Mouse (Mus musculus) thymus, postnatal 0 days (tissue): ENCODE results near the gene Nasp. TPM values are rescaled to one million over a fixed set of nuclear protein-coding genes. Genes with fewer than 3 reads are reported as not detected.

Experiments used
- DNase-seq: peaks from one replicate; pipeline ENCODE4 v3.0.0-alpha.2; 2015; ENCODE audit warnings: low spot score
- polyA plus RNA-seq: library from polyadenylated mRNA; unstranded; fragments of >200 nt; fragmentation: Nextera tagmentation; extraction: Ambion mirVana; gene quantifications from 2 replicates; pipeline ENCODE4 v1.2.1, GENCODE M21; 2015

Nasp gene
- polyA plus RNA-seq, 1 experiment from 2014 or later: 110 TPM

DNA sequence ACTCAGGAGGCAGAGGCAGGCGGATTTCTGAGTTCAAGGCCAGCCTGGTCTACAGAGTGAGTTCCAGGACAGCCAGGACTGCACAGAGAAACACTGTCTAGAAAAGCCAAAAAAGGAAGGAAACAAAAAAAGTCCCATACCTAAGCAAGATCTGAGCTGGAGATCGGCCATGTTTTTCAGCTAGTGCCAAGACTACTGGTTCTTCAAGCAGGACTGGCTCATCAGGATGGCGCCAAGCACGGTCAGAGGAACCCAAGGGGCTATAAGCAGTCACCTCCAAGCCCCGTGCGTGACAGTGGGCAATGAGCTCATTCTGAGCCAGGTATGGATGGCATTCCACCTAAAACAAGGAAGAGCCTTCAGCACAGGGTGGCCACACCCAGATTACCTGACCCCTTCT, 11.1 kb upstream of the Nasp start:
- DNase-seq: no peak

DNA sequence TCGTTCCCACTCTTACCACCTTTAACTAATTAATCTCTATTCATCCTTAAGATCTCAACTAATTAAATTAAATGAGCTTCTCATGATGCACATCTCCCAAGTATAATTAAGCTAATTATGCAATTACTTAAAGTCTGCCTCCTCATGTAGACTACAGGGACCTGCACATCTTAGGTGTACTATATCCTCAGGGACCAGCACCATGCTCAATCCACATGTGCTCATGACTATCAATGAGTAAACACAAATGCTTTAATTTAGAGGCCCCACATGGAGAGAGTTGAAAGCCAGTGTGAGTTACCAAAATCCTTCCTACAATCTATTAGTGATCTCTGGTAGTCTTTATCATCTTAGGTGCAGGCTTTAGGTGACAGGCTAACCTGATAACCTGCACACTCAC, 7.5 kb upstream of the Nasp start:
- no peak for DNase-seq

DNA sequence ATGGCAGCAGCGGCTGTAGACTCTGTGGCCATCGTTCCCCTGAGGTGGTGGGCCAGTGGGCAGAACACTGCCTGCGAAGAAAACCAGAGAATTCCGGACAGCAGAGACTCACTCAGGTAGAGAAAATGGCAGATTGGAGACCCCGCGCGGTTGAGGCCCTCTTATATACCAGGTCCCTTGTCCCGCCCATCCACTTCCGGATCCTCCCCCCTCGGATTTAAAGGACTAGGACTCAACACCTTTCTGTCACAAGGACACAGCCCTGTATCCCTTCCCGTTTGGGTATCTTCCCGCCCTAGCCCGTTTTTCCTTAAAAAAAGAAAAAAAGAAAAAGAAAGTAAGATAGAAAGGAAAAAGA, 403 bp downstream of the Nasp start:
- DNase-seq: peak; percentile 94

DNA sequence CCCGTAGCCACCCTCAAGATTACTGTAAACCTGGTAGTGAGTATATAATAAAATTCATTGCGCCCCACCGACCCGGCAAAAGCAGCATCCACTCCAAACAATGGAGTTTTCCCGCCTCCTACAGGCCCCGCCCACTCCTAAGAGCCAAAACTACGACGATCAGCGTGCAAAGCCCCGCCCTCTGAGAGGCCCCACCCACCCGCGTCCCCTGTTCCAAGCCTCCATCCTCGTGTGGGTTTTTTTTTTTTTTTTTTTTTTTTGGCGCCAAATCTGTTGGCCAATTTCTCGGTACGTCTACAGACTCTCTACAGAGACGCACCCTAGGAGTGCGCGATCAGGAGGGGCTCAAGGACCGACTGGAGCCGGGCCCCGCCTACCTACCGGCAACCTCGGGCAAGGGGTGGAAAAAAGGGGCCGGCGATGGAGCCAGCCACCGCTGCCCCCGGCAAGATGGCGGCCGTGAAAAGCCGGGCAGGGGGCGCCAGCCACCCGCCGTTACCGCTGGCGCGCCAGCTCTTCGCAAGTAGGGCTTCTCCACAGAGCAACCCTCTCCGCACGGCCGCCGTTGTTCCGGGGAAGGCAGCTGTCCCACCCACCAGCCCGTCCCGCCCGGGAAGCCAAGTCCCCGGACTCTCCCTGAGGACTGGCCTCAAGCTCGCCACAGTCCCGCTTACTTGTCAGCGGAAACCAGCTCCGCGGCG, 933 bp downstream of the Nasp start:
- peak; percentile 91 for DNase-seq

DNA sequence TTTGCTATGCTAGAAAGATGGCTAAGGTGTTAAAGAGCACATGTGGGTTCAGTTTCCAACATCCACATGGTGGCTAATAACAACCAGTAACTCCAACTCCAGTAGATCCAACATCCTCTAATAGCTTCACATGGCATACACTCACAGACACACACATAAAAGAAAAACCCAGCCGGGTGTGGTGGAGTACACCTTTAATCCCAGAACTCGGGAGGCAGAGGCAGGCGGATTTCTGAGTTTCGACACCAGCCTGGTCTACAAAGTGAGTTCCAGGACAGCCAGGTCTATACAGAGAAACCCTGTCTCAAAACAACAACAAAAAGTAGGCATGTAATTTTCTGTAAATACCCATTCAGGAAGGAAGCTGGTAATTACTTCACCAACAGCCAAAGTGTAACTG, 2.9 kb downstream of the Nasp start:
- no peak for DNase-seq

DNA sequence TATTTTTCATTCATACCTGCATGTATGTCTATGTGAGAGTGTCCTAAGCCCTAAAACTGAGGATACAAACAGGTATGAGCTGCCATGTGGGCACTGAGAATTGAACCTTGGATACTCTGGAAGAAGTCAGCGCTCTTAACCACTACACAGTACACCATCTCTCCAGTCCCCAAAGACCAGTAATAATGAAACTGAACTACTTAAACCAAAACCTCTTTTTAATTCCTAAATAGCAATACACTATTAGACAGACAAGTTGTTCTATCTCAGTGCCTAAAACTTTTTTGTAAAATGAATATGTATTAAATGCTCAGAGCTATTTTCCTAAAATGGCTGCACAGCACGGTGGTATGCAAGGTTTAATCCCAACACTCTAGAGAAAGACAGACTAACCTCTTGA, 12.5 kb downstream of the Nasp start:
- DNase-seq: no peak

DNA sequence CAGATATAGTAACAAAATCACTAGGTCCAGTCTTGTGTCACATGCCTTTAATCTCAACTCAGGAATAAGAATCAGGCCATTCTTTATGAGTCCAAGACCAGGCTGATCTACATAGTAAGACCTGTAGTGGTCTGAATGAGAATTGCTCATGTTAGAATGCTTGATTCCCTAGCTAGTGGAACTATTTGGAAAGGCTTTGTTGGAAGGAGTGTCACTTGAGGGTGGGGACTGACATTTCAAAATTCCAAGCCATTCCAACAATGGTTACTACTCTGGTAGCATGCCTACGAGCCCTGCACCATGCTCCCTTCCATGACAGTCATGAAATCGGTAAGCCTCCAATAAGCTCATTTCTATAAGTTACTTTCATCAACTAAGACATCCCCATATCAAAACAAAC, 15.1 kb downstream of the Nasp start:
- DNase-seq: no peak

DNA sequence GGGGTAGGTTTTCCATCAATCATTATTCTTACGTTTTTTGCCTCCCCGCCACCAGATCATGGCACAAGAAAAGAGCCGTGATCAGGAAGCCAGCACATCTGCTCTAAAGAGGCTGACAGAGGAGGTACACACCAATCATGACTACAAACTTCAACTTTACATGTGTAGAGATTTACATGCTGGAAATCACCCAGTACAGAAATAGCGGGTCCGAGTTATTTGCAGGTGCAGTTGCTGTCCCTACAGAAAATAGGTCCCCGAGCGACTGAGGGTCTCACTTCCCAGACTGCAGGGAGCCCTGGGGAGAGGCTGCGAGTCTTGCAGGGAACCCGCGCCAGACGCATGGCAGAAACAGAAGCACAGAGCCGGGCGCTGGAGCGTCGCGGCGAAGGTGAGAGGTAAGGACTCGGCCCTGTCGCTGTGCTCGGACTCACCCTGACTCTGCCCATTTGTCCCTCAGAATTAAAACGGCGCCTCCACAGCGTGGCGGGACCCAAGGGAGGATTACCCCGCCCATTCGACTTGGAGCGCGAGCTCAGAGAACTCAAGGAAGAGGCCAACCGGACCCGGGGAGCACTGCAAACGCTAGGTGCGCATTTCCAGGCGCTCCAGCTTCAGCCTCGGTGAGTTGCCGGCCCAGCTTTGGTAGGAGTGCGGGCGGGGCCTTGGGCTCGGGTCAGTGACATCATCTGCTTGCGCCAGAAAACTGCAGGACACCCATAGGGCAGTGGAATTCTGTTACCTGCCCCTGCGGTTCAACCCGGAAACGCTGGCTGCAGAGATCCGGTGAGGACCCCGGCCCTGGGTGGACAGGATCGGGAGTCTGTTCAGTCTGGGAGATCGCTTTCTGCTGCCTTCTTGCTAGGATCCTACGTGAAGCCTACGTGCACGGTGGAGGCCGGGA, 30.5 kb downstream of the Nasp start:
- DNase-seq: peak; percentile 61

DNA sequence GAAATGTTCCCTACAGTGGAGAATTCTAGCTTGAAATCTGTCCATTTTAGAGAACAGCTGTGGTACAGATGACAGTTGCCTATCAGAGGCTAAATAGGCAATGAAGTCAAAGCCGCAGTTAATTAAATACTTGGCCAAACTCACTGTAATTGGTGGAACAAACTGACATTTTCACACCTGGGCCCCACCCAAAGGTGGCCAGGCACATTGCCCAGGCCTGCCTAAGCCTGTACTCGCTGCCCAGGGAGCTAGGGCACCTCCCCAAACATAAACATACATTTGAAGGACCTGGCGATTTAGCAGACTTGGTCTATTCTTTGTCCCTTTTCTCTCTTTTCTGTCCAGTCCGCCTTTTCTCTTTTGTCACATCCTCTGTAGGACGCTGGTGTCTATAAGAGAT, 31.4 kb downstream of the Nasp start, which contains the start of gene Ccdc17:
Gene Ccdc17 (plus strand): TSS at position 276 of the 400 bp plus-strand sequence.
- DNase-seq: no peak

DNA sequence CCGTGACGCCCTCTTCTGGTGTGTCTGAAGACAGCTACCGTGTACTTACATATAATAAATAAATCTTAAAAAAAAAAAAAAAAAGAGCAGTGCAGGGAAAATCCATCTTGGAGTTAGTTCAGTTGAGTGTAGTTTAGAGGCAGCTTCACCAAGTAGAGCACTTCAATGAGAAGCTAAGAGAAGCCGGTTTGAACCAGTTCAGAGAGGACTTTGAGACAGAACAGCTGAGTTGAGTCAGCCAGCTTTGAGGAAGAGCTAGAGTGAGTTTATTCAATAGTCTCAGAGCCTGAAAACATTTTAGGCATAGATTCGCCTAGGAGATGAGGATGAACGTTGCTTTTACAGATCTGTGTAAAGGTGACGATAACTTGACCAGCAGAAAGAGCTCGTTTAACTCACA, 31.9 kb downstream of the Nasp start:
- no peak for DNase-seq

DNA sequence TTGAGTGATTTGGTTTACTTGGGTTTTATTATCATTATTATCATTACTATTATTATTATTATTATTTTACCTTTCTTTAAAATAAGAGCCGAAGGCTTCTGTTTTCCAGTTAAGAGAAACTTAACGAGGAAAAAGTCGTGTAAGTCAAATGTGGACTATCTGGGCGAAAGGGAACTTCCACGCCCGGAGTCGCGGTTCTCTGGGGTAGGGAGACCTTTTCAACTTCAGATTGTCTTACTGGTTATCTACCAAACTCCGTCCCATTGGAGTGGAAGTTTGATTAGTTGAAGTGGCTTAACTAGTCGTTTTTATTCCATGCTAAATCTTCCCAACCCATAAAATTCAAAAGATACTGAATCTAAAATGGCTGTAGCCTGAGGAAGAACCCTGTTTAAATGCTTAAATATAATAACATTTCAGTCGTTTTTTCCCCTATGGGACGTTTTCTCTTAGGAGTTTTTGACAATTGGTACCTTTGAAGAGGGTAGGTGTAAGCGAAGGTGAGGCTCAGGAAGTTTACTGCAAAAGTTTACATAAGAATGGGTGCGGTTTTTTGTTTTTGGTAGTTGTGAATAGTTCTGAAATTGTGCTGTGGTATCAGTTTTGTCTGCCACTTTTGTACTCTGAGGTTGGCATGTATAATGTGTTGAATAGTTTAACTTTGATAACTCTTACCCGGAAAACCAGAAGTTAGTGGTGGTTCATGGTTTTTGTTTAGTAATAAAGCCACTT, 69.4 kb downstream of the Nasp start:
- no peak for DNase-seq

DNA sequence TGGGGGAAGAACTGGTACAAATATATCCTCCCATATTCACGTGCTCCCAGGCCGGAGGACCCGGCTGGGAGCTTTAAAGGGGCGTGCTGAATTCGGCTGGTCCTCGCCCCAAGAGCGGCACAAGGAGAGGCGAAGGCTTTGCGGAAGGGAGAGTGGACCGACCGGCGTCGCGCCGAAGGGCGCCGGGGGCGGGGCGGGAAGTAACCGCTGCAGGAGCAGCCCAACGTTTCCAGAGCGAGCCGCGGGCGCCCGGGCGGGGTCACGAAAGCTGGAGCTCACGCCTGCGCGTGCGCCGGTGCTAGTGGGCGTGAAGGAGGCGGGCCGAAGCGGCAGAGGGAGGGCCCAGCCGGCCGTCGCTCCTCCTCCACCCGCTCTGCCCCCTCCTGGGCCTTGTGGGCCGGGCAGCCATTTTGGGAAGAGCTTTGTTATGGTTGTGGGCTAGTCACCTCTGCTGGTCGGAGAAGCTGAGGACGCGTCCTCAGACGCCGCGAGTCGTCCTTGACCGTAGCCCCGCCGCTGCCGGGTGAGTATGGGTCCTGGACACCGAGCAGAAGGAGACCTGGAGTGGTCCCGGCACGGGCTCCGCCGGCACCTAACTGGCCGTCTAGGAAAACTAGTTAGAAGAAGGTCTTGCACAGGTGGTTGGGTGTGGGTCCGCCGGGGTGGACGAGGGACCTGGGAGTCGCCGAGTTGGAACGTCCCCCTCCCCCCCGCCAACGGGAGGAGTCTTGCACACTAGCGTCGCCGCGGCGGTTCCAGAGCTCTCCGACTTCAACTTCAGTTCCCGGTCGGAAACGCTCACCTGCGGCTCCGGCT, 70.2 kb downstream of the Nasp start, which contains the start of gene Gpbp1l1:
Gene Gpbp1l1 (plus strand): TSS at position 353 of the 816 bp plus-strand sequence.
- peak; percentile 97 for DNase-seq

DNA sequence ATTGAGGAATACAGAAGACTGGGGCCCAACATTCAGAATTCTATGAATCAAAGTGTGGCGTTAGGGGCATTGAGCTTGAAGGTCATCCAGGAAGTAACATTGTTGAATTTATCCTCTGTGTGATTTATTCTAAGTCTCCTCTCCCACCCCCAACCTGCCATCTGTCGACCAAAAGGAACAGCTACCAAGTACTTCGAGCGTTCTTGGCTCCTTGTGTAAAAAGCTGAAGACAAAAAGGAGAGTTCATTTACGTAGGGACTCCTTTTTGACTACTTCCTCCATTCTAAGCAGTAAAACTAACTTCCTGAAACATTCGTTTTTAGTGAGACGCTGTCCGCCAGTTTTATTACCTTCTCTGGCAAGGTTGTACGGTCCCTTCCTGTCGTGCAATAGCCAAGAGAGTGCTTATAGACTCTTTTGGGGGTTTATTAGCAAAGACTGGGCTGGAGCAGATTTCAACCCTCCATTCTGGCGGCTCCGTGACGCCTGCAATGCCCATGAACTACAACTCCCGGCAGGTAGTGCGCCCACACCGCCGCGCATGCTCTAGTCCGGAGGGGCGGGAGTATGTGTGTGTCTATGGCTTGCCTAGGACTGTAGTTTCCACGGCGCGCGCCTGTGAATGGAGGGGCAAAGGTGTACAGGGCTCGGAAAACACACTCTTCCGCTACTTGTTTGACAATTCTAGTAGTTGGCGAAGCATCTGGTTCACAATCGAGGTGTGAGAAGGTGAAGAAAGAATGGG, 71.0 kb downstream of the Nasp start:
- peak; percentile 95 for DNase-seq

DNA sequence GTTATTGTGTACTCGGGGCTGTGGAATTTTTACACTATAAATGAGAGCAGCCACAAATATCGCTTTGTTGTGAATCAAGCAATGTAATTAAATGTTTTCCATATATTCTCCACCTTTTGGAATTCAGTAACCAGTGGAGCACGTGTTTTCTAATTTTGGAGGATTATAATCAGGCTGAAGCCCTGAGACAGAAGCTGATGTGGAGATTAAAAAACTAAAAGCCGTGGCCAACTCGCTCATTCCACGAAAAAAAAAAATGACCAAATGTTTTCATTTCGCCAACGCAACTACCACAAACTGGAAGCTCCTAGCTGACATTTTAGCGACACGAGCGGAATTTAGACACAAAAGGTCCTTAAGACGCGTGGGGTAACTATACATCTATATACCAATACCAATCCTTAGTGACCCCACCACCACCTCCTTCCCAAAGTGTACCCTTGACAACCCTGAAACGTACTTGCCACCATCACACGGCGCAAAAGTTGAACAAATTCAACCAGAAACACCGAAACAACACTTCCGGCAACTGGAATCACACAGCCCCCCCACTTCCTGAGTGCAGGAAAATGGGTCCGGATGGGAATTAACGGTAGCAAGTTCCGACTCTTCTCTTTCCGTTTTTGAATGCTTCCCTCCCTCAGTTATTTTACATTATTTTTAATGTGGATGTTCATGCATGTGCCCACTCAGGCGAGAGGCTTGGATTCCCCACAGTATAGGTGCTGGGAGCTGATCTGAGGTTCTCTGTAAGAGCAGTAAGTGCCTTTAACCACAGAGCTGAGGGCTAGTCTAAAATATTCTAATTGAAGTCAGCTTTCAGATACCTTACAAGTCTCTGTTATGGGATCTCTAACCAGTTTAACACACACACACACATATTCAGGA, 72.1 kb downstream of the Nasp start, which contains the start of gene Tmem69:
Gene Tmem69 (minus strand): TSS at position 524 of the 888 bp plus-strand sequence.
- DNase-seq: peak; percentile 69

DNA sequence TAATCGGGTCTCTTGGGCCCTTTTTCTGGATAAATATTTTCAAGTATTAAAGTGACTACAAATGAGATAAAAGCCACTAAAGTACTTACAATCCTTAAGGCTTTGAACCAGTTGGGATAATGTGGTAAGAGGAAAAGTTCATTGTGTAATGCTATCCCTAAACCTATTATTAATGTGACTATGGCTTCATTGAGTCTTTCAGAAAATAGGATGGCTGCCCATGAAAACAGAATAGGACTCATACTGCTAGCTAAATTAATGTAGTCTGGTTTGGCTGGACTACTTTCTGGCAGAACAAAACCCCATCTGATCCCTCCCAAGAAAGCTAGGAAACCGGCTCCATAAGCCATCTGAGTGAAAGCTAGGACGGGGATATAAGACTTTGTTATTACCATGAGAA, 74.7 kb downstream of the Nasp start:
- DNase-seq: no peak
